Mouse (Mus musculus) small intestine, adult 2 months (tissue): Measurements from ENCODE around the gene Ifna9.

Experiments used
- CTCF ChIP-seq: fragments of 200-500 bp; IDR thresholded peaks from 2 replicates; pipeline ENCODE4 v1.5.1; 2012; ENCODE audit warnings: low read depth, mild to moderate bottlenecking, control low read depth, inconsistent platforms, low read length, moderate library complexity, mixed read lengths; ENCODE audit not compliant: insufficient replicate concordance, insufficient read length; ENCODE audit errors: extremely low read depth
- POLR2A ChIP-seq: fragments of 200-500 bp; IDR thresholded peaks from 2 replicates; pipeline ENCODE4 v1.6.1; 2012; ENCODE audit warnings: low read depth, mild to moderate bottlenecking, control low read depth, inconsistent platforms, low read length, moderate library complexity

DNA sequence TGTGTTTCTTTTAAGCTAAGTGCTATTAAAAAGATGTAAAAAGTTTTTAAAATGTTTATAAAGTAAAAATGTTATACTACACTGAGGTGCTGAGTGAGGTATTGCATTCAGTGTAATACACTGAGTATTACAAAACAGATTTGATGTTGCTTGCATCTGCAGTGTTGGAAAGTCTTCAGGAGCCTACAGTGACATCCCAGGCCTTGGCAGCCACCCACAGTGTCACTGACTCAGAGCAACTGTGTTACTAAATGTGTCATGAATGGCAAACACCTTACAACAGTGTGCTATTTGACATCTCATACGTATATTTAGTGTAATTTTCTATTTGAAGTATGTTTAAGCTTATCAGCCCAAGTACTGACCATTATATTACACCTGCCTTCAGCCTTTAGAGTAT, 44.2 kb downstream of the Ifna9 start:
- TF ChIP-seq CTCF (no peak), POLR2A (no peak)
